Mouse (Mus musculus) stomach, postnatal 0 days (tissue): ENCODE data around the gene Kat2b. TPM values are rescaled to one million over a fixed set of nuclear protein-coding genes. Genes with fewer than 3 reads are reported as not detected.

ENCODE experiments used
- ATAC-seq: fragments of 200-750 bp; cut with Nextera tagmentation; 2 replicates; pipeline ENCODE4 v1.8.0; 2017; ENCODE audit not compliant: low FRiP score, low TSS enrichment
- DNase-seq: peaks from one replicate; pipeline ENCODE4 v3.0.0-alpha.2; 2016; ENCODE audit warnings: low spot score
- H3K27ac ChIP-seq: fragments of 300-500 bp; sonication (generic); replicated peaks from 2 replicates; pipeline ENCODE4 v1.5.1; 2014; ENCODE audit warnings: mild to moderate bottlenecking, control low read depth
- H3K27me3 ChIP-seq: fragments of 300-500 bp; sonication (generic); 2 replicates; pipeline ENCODE4 v1.6.1; 2014; ENCODE audit warnings: low read length; ENCODE audit not compliant: control insufficient read depth, insufficient read depth
- H3K36me3 ChIP-seq: fragments of 300-500 bp; sonication (generic); 2 replicates; pipeline ENCODE4 v1.6.1; 2014; ENCODE audit warnings: low read length, mixed read lengths; ENCODE audit not compliant: control insufficient read depth, insufficient read depth
- H3K4me1 ChIP-seq: fragments of 300-500 bp; sonication (generic); replicated peaks from 2 replicates; pipeline ENCODE4 v1.6.1; 2014; ENCODE audit warnings: antibody characterized with exemption; ENCODE audit not compliant: control insufficient read depth, insufficient read depth
- H3K4me2 ChIP-seq: fragments of 300-500 bp; sonication (generic); replicated peaks from 2 replicates; pipeline ENCODE4 v1.6.1; 2014; ENCODE audit warnings: low read depth, mild to moderate bottlenecking, control low read depth, moderate library complexity
- H3K4me3 ChIP-seq: fragments of 300-500 bp; sonication (generic); 2 replicates; pipeline ENCODE4 v1.5.1; 2014; ENCODE audit warnings: low read depth, low read length, control low read depth
- H3K9ac ChIP-seq: fragments of 300-500 bp; sonication (generic); 2 replicates; pipeline ENCODE4 v1.6.1; 2014; ENCODE audit warnings: mild to moderate bottlenecking, low read length, control low read depth, mixed read lengths
- H3K9me3 ChIP-seq: fragments of 300-500 bp; sonication (generic); 2 replicates; pipeline ENCODE4 v1.6.1; 2016; ENCODE audit warnings: low read length; ENCODE audit not compliant: control insufficient read depth
- CTCF ChIP-seq: IDR thresholded peaks from 2 replicates; pipeline ENCODE4 v1.5.1; 2016; ENCODE audit warnings: antibody characterized with exemption, low read depth, mild to moderate bottlenecking, moderate library complexity
- EP300 ChIP-seq: optimal IDR thresholded peaks from 2 replicates; pipeline ENCODE3; 2016; ENCODE audit warnings: antibody characterized with exemption
- WGBS: fragments of 180-500 bp; shearing (Covaris S2); extraction: QIAGEN DNeasy Blood & Tissue Kit; methylation state at CpG from one replicate; pipeline ENCODE4 v1.1.7; 2014; 5-methylcytosine and 5-hydroxymethylcytosine counted together
- polyA plus RNA-seq: library from polyadenylated mRNA; unstranded; fragments of >200 nt; fragmentation: Nextera tagmentation; extraction: Ambion mirVana; gene quantifications from 2 replicates; pipeline ENCODE4 v1.2.1, GENCODE M21; 2015

Gene Kat2b
- polyA plus RNA-seq, 1 experiment from 2014 or later = 4.9 TPM

DNA sequence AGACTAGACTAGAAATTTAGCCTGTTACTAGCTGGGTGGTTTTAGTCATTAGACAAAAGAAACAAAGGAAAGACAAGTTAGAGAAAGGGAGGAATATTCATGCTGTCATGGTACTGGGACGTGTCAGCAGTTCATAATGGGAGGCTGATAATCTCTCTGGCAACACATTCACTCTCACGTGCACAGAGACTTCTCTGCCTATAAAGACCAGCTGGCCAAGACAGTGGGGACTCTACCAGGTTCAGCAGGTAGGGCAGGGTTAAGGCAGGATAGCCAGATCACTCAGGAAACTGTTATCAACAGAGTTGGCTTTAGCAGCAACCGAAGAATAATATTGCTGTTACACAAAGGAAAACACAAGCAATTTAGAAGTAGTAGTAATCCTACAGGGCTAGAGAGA, 9.2 kb upstream of the Kat2b start:
- H3K27ac ChIP-seq = no peak overlapping the region
- H3K36me3 ChIP-seq = no peaks in the 10 kb centered on the region
- DNase-seq (no peak), ATAC-seq (no peak)
- H3K27me3 ChIP-seq = no peaks in the 10 kb centered on the region
- H3K9me3 ChIP-seq = no peaks in the 10 kb centered on the region
- WGBS = 44% methylated on average over 3 of the region's 3 CpGs
- H3K4me1 ChIP-seq = no peaks in the 10 kb centered on the region
- no peak overlapping the region for H3K4me2 ChIP-seq
- no peak for TF ChIP-seq CTCF
- TF ChIP-seq EP300 = no peak
- no peak overlapping the region for H3K9ac ChIP-seq
- H3K4me3 ChIP-seq = no peak overlapping the region

DNA sequence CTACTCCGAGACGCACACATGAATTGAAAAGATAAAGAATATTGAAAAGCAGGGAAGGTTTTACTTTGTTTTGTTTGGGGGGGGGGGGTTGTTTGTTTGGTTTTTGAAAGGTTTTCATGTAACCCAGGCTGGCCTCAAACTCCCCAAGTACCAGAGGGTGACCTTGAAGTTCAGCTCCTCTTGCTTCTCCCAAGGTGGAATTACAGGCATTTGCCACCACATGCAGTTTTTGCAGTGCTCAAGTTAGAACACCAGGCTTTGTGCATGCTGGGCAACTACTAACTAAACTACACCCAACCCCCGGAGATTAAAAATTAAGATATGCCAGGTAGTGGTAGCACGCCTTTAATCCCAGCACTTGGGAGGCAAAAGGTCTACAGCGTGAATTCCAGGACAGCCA, 7.0 kb upstream of the Kat2b start:
- no peak for ATAC-seq
- H3K4me1 ChIP-seq = no peaks in the 10 kb centered on the region
- H3K36me3 ChIP-seq = no peaks in the 10 kb centered on the region
- 87% methylated on average over 5 of the region's 5 CpGs for WGBS
- H3K9ac ChIP-seq = no peak overlapping the region
- H3K9me3 ChIP-seq = no peaks in the 10 kb centered on the region
- no peak overlapping the region for H3K4me3 ChIP-seq
- no peaks in the 10 kb centered on the region for H3K27me3 ChIP-seq
- DNase-seq = no peak
- TF ChIP-seq EP300 (no peak), CTCF (no peak)
- no peak overlapping the region for H3K4me2 ChIP-seq
- no peak overlapping the region for H3K27ac ChIP-seq

DNA sequence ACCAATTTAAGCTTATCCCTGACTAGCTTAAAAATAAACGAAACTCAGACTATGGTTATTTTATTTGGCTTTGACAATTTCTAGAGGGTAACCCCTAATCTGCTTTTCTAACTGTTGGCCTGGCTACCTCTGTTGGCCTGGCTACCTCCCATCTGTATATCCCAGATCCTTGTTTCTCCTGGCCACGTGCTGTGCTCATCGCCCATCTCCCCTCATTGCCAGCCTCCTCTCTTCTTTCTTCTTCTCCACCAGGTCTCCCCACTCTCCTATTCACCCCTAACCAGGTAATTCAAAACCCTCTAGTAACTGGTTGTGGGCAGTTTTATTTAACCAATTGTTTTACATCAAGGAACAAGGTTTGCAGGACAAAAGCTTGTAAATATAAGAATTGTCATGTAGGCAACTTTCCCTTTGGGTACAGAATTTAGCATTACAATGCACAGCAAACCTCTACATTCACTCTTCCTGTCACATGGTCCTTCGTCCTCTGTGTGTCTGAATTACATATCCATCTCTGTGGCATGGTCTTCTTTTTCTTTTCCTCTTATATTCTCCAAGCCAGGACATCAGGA, 5.1 kb upstream of the Kat2b start:
- no peaks in the 10 kb centered on the region for H3K36me3 ChIP-seq
- H3K4me2 ChIP-seq = no peak overlapping the region
- WGBS = 84% methylated on average over 4 of the region's 4 CpGs
- no peaks in the 10 kb centered on the region for H3K4me1 ChIP-seq
- ATAC-seq = no peak
- no peak for TF ChIP-seq CTCF
- TF ChIP-seq EP300 = no peak
- DNase-seq = no peak
- no peak overlapping the region for H3K4me3 ChIP-seq
- H3K27me3 ChIP-seq = no peaks in the 10 kb centered on the region
- no peak overlapping the region for H3K27ac ChIP-seq
- no peaks in the 10 kb centered on the region for H3K9me3 ChIP-seq
- H3K9ac ChIP-seq = no peak overlapping the region

DNA sequence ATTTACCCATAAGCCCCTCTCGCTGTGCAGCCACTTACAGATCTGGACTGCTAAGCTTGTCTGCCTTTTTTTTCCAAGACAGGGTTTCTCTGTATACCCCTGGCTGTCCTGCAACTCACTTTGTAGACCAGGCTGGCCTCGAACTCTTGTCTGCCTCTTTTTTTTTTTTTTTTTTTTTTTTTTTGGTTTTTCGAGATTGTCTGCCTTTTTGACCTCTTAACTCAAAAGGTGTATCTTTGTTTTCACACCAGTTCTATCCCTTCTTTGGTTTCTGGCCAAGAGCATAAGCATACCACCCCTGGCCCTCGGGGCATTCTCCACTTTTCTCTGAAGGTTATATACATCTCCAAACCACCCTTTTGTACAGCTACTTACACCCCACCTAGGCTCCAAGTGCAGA, 1.8 kb upstream of the Kat2b start:
- Histone ChIP-seq H3K27me3 (no peaks in the 10 kb centered on the region), H3K9me3 (no peaks in the 10 kb centered on the region), H3K36me3 (no peaks in the 10 kb centered on the region), H3K4me2 (no peak overlapping the region), H3K9ac (no peak overlapping the region), H3K4me1 (no peaks in the 10 kb centered on the region), H3K27ac (no peak overlapping the region), H3K4me3 (no peak overlapping the region)
- TF ChIP-seq EP300 = no peak
- TF ChIP-seq CTCF = no peak
- DNase-seq (no peak), ATAC-seq (no peak)
- 82% methylated on average over 4 of the region's 4 CpGs for WGBS

DNA sequence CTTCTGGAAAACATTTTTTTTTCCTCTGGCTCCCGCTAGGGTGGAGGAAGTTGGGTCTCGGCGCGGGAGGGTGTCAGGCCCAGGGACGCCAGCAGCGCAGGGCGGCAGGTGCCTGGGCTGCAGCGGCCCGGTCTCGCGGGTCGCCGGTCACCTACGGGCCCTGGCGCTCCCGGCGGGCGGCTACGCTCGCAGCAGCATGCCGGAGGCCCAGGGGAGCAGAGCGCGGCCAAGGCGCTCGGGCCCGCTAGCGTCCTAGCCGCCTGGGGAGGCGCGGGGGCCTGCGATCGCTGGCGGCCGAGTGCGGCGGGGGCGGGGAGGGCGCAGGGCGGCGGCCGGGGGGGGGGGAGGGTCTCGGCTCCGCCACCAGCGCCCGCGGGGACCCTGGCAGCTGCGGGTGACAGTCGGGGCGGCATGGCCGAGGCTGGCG, 271 bp downstream of the Kat2b start:
- peak overlapping the region; percentile 96 for H3K4me2 ChIP-seq

DNA sequence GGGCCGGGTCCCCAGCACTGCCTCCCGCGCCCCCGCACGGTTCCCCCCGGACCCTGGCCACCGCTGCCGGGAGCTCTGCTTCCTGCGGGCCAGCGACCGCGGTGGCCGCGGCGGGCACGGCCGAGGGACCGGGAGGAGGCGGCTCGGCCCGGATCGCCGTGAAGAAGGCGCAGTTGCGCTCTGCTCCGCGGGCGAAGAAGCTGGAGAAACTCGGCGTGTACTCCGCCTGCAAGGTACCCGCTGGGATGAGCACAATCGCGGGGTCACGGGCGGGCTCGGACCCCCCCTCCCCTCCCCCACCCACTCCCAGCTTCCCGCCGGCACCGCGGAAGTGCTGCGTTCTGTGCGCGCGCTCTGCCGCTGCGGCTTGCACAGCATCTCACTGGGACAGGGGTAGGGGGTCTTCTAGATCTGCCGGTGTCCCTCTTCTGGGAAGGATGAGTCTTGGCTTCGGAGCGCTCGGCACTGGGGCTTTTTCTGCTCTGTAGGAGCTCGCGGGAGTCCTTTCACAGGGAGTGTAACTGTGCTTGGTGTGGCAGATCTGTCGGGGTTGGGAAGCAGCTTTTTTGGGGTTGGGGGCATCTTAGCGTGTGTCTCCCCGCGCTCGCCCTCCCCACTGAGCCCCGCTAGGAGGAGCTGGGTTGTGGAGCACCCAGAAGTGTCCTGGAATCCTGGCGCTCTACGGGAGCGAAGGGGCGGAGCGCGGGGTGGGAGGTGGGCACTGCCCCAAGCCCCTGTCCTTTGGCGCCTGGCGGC, 863 bp downstream of the Kat2b start:
- Histone ChIP-seq H3K36me3 (no peaks in the 10 kb centered on the region), H3K9me3 (no peaks in the 10 kb centered on the region), H3K4me3 (peak overlapping the region; percentile 87), H3K4me2 (peak overlapping the region; percentile 96), H3K27me3 (no peaks in the 10 kb centered on the region), H3K4me1 (no peaks in the 10 kb centered on the region), H3K9ac (peak overlapping the region; percentile 92), H3K27ac (peak overlapping the region; percentile 98)
- ATAC-seq (peak; percentile 55), DNase-seq (peak; percentile 62)
- under 1% methylated on average over 40 of the region's 67 CpGs for WGBS
- TF ChIP-seq EP300 (no peak), CTCF (peak; percentile 42)

More for the DNA sequence above, 271 bp downstream of the Kat2b start:
- no peaks in the 10 kb centered on the region for H3K27me3 ChIP-seq
- TF ChIP-seq EP300 (no peak), CTCF (peak; percentile 47)
- DNase-seq (peak; percentile 80), ATAC-seq (peak; percentile 73)
- under 1% methylated on average over 37 of the region's 51 CpGs for WGBS
- H3K4me3 ChIP-seq = peak overlapping the region; percentile 87
- H3K27ac ChIP-seq = peak overlapping the region; percentile 98
- no peaks in the 10 kb centered on the region for H3K9me3 ChIP-seq
- peak overlapping the region; percentile 92 for H3K9ac ChIP-seq
- no peaks in the 10 kb centered on the region for H3K36me3 ChIP-seq
- no peaks in the 10 kb centered on the region for H3K4me1 ChIP-seq
